Mouse (Mus musculus) neutrophil, adult 65 days (primary cell): ENCODE results near the gene Spn. TPM values are rescaled to one million over a fixed set of nuclear protein-coding genes. Genes with fewer than 3 reads are reported as not detected.

Experiments used
- total RNA-seq: library from RNA; stranded (reverse); gene quantifications from 2 replicates; pipeline ENCODE4 v1.2.4, GENCODE M21; 2023

Spn gene
- total RNA-seq = 96.9 and 102 TPM in 2 replicates

GRCm38 (mm10) chr7:127137262-127138017, at the start of gene Spn:
Gene Spn (minus strand): TSS chr7:127137823.

DNA sequence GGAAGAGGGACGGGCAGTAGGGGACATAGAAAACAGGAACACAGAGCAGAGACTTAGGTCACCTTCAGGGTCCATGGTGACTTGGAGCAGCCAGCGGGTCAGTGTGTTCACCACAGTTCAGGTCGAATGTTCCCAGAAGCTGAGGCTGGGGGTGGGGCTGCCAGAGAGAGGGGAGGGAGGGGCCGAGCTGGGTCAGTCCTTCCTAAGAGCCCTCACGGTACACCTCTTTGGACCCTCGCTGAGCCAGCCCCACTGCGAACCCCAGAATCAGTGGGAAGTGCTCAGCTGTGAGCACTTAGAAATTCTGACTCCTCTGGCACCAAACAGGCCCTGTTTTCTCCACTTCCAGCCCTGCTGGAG, 15.7 kb downstream of the Spn start, which contains the start of gene Qprt:
Qprt (minus strand) TSS at position 316 of the 360 bp plus-strand sequence.

DNA sequence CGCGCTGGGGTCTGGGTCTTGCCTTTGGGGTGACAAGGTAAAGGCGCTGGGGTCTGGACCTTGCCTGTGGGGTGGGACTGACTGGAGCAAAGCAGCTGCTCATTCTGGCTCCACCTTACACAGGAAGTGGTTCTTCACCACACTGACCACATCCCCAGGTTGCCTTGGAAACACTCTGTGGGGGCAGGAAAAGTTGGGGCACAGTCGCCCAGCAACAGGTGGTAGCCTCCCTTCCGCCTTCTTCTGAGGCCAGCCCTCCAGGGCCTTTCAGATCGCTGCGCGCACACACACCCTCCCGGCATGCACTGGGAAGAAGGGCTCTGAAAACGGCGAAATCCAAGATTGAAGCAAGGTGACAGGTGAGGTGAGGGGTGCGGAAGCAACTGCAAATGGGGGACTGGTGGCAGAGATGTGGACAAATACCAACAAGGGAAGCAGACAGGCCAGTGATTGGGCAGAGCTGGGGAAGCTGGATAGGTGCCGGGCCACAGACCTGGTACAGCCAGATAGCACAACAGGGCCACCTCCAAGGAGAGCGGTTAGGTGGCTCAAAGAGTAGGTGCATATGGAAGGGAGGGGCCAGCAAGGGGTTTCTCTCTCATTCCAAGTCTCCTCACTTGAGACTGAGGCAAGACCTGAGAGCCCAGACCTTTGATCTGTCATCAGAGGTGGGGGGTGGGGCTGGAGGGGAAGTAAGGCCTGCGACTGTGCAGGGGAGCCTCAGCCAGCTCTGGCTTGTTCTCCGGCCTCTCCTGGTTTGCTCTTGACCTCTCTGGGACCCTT, 46.3 kb downstream of the Spn start, which contains the start of gene AI467606:
AI467606 (plus strand) TSS at position 246 of the 783 bp plus-strand sequence.

GRCm38 (mm10) chr7:127087278-127088010, 50.2 kb downstream of the Spn start, which contains the start of gene Zg16:
Gene Zg16 (minus strand): TSS chr7:127087328.

Other genes starting within 250 kb of the Spn start
- gene Tmem219, start 214.9 kb downstream of the Spn start, total RNA-seq = 38.9 and 40.1 TPM in 2 replicates
- 17.4 and 23.2 TPM in 2 replicates for gene Kctd13, start 208.9 kb downstream of the Spn start, total RNA-seq
- not detected in 2 replicates for gene Asphd1, start 188.2 kb downstream of the Spn start, total RNA-seq
- 1.9 and 3.1 TPM in 2 replicates for gene Sez6l2, start 187.3 kb downstream of the Spn start, total RNA-seq
- gene Cdipt, start 161.9 kb downstream of the Spn start, total RNA-seq = 56.2 and 56.5 TPM in 2 replicates
- 0.95 and 1.3 TPM in 2 replicates for gene Cdiptos, start 161.7 kb downstream of the Spn start, total RNA-seq
- gene Mvp, start 123.2 kb downstream of the Spn start, total RNA-seq = 49.1 and 58.0 TPM in 2 replicates
- not detected in 2 replicates for gene Pagr1b, start 121.3 kb downstream of the Spn start, total RNA-seq
- gene Pagr1a, start 120.5 kb downstream of the Spn start, total RNA-seq = 1.5 and 35.7 TPM in 2 replicates
- gene Gm42742, start 116.7 kb downstream of the Spn start, total RNA-seq = 26.0 TPM in 1 of 2 replicates, not detected in the other
- gene Prrt2, start 116.6 kb downstream of the Spn start, total RNA-seq = 0.79 TPM in 1 of 2 replicates, not detected in the other
- 128 and 143 TPM in 2 replicates for gene Maz, start 110.8 kb downstream of the Spn start, total RNA-seq
- gene Kif22, start 95.4 kb downstream of the Spn start, total RNA-seq = 41.1 and 48.3 TPM in 2 replicates
- gene Zg16, start 50.5 kb downstream of the Spn start, total RNA-seq = 1.2 TPM in 1 of 2 replicates, not detected in the other
- gene AI467606, start 46.5 kb downstream of the Spn start, total RNA-seq = 155 and 172 TPM in 2 replicates
- 2.0 and 3.8 TPM in 2 replicates for gene Qprt, start 15.6 kb downstream of the Spn start, total RNA-seq
- 47.6 and 62.2 TPM in 2 replicates for gene Cd2bp2, start 58.2 kb upstream of the Spn start, total RNA-seq
- 106 and 122 TPM in 2 replicates for gene Tbc1d10b, start 70.6 kb upstream of the Spn start, total RNA-seq
- 6.7 and 11.1 TPM in 2 replicates for gene Mylpf, start 71.1 kb upstream of the Spn start, total RNA-seq
- 2.8 and 4.0 TPM in 2 replicates for gene Zfp553, start 95.2 kb upstream of the Spn start, total RNA-seq
- 107 and 123 TPM in 2 replicates for gene Sept1, start 95.3 kb upstream of the Spn start, total RNA-seq
- gene Zfp771, start 106.5 kb upstream of the Spn start, total RNA-seq = 3.2 and 4.7 TPM in 2 replicates
- gene Dctpp1, start 122.9 kb upstream of the Spn start, total RNA-seq = 18.4 and 20.9 TPM in 2 replicates
- gene Sephs2, start 136.2 kb upstream of the Spn start, total RNA-seq = 150 and 202 TPM in 2 replicates
- gene Itgal, start 158.4 kb upstream of the Spn start, total RNA-seq = 239 and 332 TPM in 2 replicates
- gene Zfp768, start 207.8 kb upstream of the Spn start, total RNA-seq = 7.5 and 8.1 TPM in 2 replicates
- 3.9 and 5.9 TPM in 2 replicates for gene Zfp747, start 238.2 kb upstream of the Spn start, total RNA-seq
- gene 9130019O22Rik, start 249.3 kb upstream of the Spn start, total RNA-seq = 1.3 and 1.5 TPM in 2 replicates